Mouse (Mus musculus) olfactory bulb, adult 2 months (tissue): ENCODE data around the gene Capza1.

Experiments used
- CTCF ChIP-seq: fragments of 200-500 bp; IDR thresholded peaks from 2 replicates; pipeline ENCODE4 v1.5.1; 2012; ENCODE audit warnings: low read depth, mild to moderate bottlenecking, low read length, moderate library complexity; ENCODE audit not compliant: insufficient read depth
- POLR2A ChIP-seq: fragments of 200-500 bp; IDR thresholded peaks from 2 replicates; pipeline ENCODE4 v1.6.1; 2012; ENCODE audit warnings: mild to moderate bottlenecking, low read depth, low read length, moderate library complexity; ENCODE audit not compliant: insufficient read depth

DNA sequence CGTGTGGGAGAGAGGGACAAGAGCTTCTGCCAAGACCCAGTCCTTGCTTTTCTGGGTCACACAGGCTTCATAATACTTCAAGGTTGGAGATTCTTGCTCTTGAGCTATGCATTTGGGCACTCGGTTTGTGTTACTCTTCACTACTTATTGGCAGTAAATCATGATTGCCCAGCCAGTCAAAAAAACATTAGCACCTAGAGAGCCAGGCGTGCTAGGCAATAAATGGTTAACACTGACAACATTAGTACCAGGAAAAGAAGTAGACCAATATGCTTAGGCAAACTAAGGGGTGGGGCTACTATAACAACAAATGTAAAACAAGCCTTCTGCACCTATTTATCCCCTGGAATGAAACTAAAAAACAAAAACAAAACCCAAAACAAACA lies 45.6 kb downstream of the Capza1 start:
- TF ChIP-seq CTCF (no peak), POLR2A (no peak)
